17 mouse cellular contexts compared by ENCODE assay signal in the genomic region with DNA sequence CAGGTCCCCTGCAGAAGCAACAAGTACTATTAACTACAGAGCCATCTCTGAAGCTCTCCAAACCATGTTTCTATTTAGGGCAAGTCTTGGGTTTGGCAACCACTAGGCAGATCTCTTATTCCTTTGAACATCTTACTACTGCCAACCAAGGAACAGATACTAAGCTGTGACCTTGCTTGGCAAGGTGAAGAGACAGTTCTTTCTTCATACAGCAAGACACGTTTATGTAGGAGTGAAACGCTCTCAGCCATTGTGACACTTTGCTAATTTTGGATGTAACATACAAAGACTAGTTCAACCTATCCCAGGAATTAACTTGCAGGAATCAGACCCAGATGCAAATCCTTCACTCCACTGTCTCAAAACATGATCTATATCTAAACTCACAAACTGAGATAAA.
DNase-seq lines count a peak whose midpoint lies in the region; ATAC-seq lines count a peak whose summit lies in the region.
"Had no signal": no experiment of that assay in that cellular context is flagged by ENCODE, and none has a peak within 500 bp of the region (broad histone marks: within the 10 kb centered on the region; RNA-seq: fewer than 3 reads in every experiment).

No protein-coding gene starts in this region.

- intact Hi-C loops in heart, postnatal 10 days (cut with DNase I): no loop called here

- DNase-seq in heart, adult 11 months: peak; percentile 57
- DNase-seq in heart, postnatal 10 days: no peak
- peak; percentile 52 for DNase-seq in gonadal fat pad, adult 2 months (ENCODE audit: low read depth)
- no peak for DNase-seq in frontal cortex, postnatal 36 days (ENCODE audit: low spot score in 2 of 2)
- DNase-seq: adrenal gland, adult 2 months; adrenal gland, postnatal 10 days; adrenal gland, postnatal 25 days; cerebellum, adult 11 months; cerebellum, adult 18-20 months; cerebellum, adult 8-10 months; cerebellum, adult 9-11 months; cerebellum, postnatal 14 days; cerebellum, postnatal 36 days; embryo, embryonic 11 days had no signal

- ATAC-seq in erythroblast, adult 5-6 weeks (replicated peaks; ENCODE audit: low FRiP score, poor library complexity, severe bottlenecking): no peak
- ATAC-seq: forebrain, embryonic 14.5 days; forebrain, embryonic 16.5 days had no signal

Comparison
In these comparisons a context has a peak if more than half of its experiments do, and no peak if none do; other contexts are left out.
1. DNase-seq: peak in heart, adult 11 months (single experiment) and gonadal fat pad, adult 2 months (single experiment); none in heart, postnatal 10 days (0 of 2) and frontal cortex, postnatal 36 days (0 of 2).